Mouse (Mus musculus): ENCODE measurements around the gene Ptprd.

The Ptprd gene

GRCm38 (mm10) chr4:76319874-76320273, 1891.9 kb downstream of the Ptprd start:
- DNase-seq (ENCODE audit: low spot score in 2 of 2) = no peak

GRCm38 (mm10) chr4:76315977-76316376, 1895.8 kb downstream of the Ptprd start:
- no peak for DNase-seq (ENCODE audit: low spot score in 2 of 2)

GRCm38 (mm10) chr4:76313749-76314148, 1898.0 kb downstream of the Ptprd start:
- DNase-seq (ENCODE audit: low spot score in 2 of 2) = no peak

GRCm38 (mm10) chr4:76312593-76312992, 1899.2 kb downstream of the Ptprd start:
- no peak for DNase-seq (ENCODE audit: low spot score in 2 of 2)

GRCm38 (mm10) chr4:76305987-76306386, 1905.8 kb downstream of the Ptprd start:
- DNase-seq (ENCODE audit: low spot score in 2 of 2) = no peak

GRCm38 (mm10) chr4:76297375-76297774, 1914.4 kb downstream of the Ptprd start:
- DNase-seq (ENCODE audit: low spot score in 2 of 2) = no peak

- DNase-seq (ENCODE audit: low spot score in 2 of 2) = no peak
Measured at GRCm38 (mm10) chr4:76292733-76293357, 1918.9 kb downstream of the Ptprd start.

- no peak for DNase-seq (ENCODE audit: low spot score in 2 of 2)
Measured at GRCm38 (mm10) chr4:76290484-76290818, 1921.3 kb downstream of the Ptprd start.

- no peak for DNase-seq (ENCODE audit: low spot score in 2 of 2)
Measured at GRCm38 (mm10) chr4:76289612-76290483, 1921.9 kb downstream of the Ptprd start.

GRCm38 (mm10) chr4:76286016-76286415, 1925.7 kb downstream of the Ptprd start:
- DNase-seq (ENCODE audit: low spot score in 2 of 2) = no peak

GRCm38 (mm10) chr4:76282886-76283285, 1928.9 kb downstream of the Ptprd start:
- no peak for DNase-seq (ENCODE audit: low spot score in 2 of 2)

- no peak for DNase-seq (ENCODE audit: low spot score in 2 of 2)
Measured at GRCm38 (mm10) chr4:76262727-76263126, 1949.0 kb downstream of the Ptprd start.

- DNase-seq (ENCODE audit: low spot score in 2 of 2) = no peak
Measured at GRCm38 (mm10) chr4:76260686-76261085, 1951.1 kb downstream of the Ptprd start.

GRCm38 (mm10) chr4:76260286-76260685, 1951.5 kb downstream of the Ptprd start:
- no peak for DNase-seq (ENCODE audit: low spot score in 2 of 2)

- no peak for DNase-seq (ENCODE audit: low spot score in 2 of 2)
Measured at GRCm38 (mm10) chr4:76259636-76260035, 1952.1 kb downstream of the Ptprd start.

- no peak for DNase-seq (ENCODE audit: low spot score in 2 of 2)
Measured at GRCm38 (mm10) chr4:76244371-76244770, 1967.4 kb downstream of the Ptprd start.

- no peak for DNase-seq (ENCODE audit: low spot score in 2 of 2)
Measured at GRCm38 (mm10) chr4:76241542-76241941, 1970.2 kb downstream of the Ptprd start.

- no peak for DNase-seq (ENCODE audit: low spot score in 2 of 2)
Measured at GRCm38 (mm10) chr4:76241140-76241539, 1970.6 kb downstream of the Ptprd start.

- no peak for DNase-seq (ENCODE audit: low spot score in 2 of 2)
Measured at GRCm38 (mm10) chr4:76239063-76239462, 1972.7 kb downstream of the Ptprd start.

- DNase-seq (ENCODE audit: low spot score in 2 of 2) = no peak
Measured at GRCm38 (mm10) chr4:76238577-76238976, 1973.2 kb downstream of the Ptprd start.

- no peak for DNase-seq (ENCODE audit: low spot score in 2 of 2)
Measured at GRCm38 (mm10) chr4:76237827-76238226, 1973.9 kb downstream of the Ptprd start.

- DNase-seq (ENCODE audit: low spot score in 2 of 2) = no peak
Measured at GRCm38 (mm10) chr4:76223720-76224119, 1988.0 kb downstream of the Ptprd start.

- DNase-seq (ENCODE audit: low spot score in 2 of 2) = no peak
Measured at GRCm38 (mm10) chr4:76222520-76222919, 1989.2 kb downstream of the Ptprd start.

All from frontal cortex, postnatal 25 days (tissue).